8 mouse cellular contexts compared by ENCODE assay signal in genomic region chr8:106165460-106165859, GRCm38 (mm10). TPM values are rescaled to one million over a fixed set of nuclear protein-coding genes. Genes with fewer than 3 reads are reported as not detected.
DNase-seq lines count a peak whose midpoint lies in the region; TF ChIP-seq lines count a peak whose summit lies in the region.
"Had no signal": no experiment of that assay in that cellular context is flagged by ENCODE, and none has a peak within 500 bp of the region (broad histone marks: within the 10 kb centered on the region; RNA-seq: fewer than 3 reads in every experiment).

No protein-coding gene starts in this region.

- peak; percentile 82 for DNase-seq in 3T3-L1 (ENCODE audit: low read depth, low spot score)
- peak; percentile 73 for DNase-seq in c-Kit-positive CD71-negative TER-119-negative erythroid progenitor cells, embryonic 14.5 days (ENCODE audit: low read depth)
- peak; percentile 70 to 71 for DNase-seq in frontal cortex, postnatal 25 days (ENCODE audit: low spot score in 2 of 2)
- peak; percentile 66 to 81 for DNase-seq in layer of hippocampus, adult 2 months (ENCODE audit: low spot score in 2 of 2)
- peak; percentile 82 for DNase-seq in lung, postnatal 10 days
- DNase-seq in right cerebral cortex, postnatal 4 days = peak; percentile 69

- no peak overlapping the region for H3K4me3 ChIP-seq in C2C12 (ENCODE audit: insufficient read depth, poor library complexity, severe bottlenecking)
- no peak overlapping the region for H3K4me3 ChIP-seq in layer of hippocampus, adult 2 months
- H3K4me3 ChIP-seq: hindbrain, embryonic 15.5 days had no signal

- H3K27me3 ChIP-seq in C2C12 (ENCODE audit: control insufficient read depth, insufficient read depth, insufficient read length) = no peaks in the 10 kb centered on the region
- H3K27me3 ChIP-seq: hindbrain, embryonic 15.5 days had no signal

- H3K27ac ChIP-seq in layer of hippocampus, adult 2 months = no peak overlapping the region
- H3K27ac ChIP-seq: hindbrain, embryonic 15.5 days had no signal

- peaks cover 24% of the 10 kb centered on the region for H3K79me2 ChIP-seq in C2C12 (ENCODE audit: control insufficient read depth, insufficient read depth)

- peak; percentile 39 for TF ChIP-seq CTCF in C2C12 (IDR thresholded peaks at IDR 0.05; ENCODE audit: control insufficient read depth, insufficient read depth, insufficient read length)
- TF ChIP-seq CTCF in layer of hippocampus, adult 2 months (conservative IDR thresholded peaks at IDR 0.05) = peak; percentile 92

- peaks cover 15% of the 10 kb centered on the region for H3K79me3 ChIP-seq in C2C12 (ENCODE audit: low read depth)

- no peak overlapping the region for H3ac ChIP-seq in C2C12 (ENCODE audit: control insufficient read depth, insufficient read length, low read depth)

- H3K36me3 ChIP-seq in C2C12 (ENCODE audit: control insufficient read depth, insufficient read depth) = peaks cover 15% of the 10 kb centered on the region

TF ChIP-seq in C2C12, 6 proteins besides CTCF, POLR2A, EP300 and RAD21:
- no peak for TF ChIP-seq MYOG (IDR thresholded peaks at IDR 0.05; ENCODE audit: control insufficient read depth, extremely low read depth, insufficient read length)
- TF ChIP-seq MAX (IDR thresholded peaks at IDR 0.05) = no peak
- TF ChIP-seq USF1 (IDR thresholded peaks at IDR 0.05; ENCODE audit: low read depth) = no peak
- TF ChIP-seq MYOD1 (IDR thresholded peaks at IDR 0.05; ENCODE audit: control insufficient read depth, insufficient read length, low read depth) = no peak
- TF ChIP-seq CEBPB (IDR thresholded peaks at IDR 0.05; ENCODE audit: low read depth) = no peak
- TF ChIP-seq FOSL1 (IDR thresholded peaks at IDR 0.05; ENCODE audit: insufficient read depth, low read length, poor library complexity, severe bottlenecking) = no peak

RNA-seq across cellular contexts. Expression of gene Slc7a6, which starts 3.2 kb away (rescaled TPM):
- 21.3 TPM for polyA plus RNA-seq in C2C12 (2012; fragmentation: generic; extraction: Trizol)
- 10 to 100 TPM; 24.6 to 26.7 TPM for total RNA-seq in layer of hippocampus, adult 2 months (2021)

RNA-seq across cellular contexts. Expression of gene Pla2g15, which starts 15.3 kb away (rescaled TPM):
- polyA plus RNA-seq in C2C12 (2012; fragmentation: generic; extraction: Trizol) = 13.0 TPM
- total RNA-seq in layer of hippocampus, adult 2 months (2021) = 10 to 100 TPM; 21.7 to 21.8 TPM

RNA-seq across cellular contexts. Expression of gene Esrp2, which starts 28.7 kb away (rescaled TPM):
- 0.04 TPM for polyA plus RNA-seq in C2C12 (2012; fragmentation: generic; extraction: Trizol)
- under 1 TPM; 0.39 to 0.67 TPM for total RNA-seq in layer of hippocampus, adult 2 months (2021)

RNA-seq across cellular contexts. Expression of gene Slc7a6os, which starts 45.3 kb away (rescaled TPM):
- polyA plus RNA-seq in C2C12 (2012; fragmentation: generic; extraction: Trizol) = 30.1 TPM
- total RNA-seq in layer of hippocampus, adult 2 months (2021) = 10 to 100 TPM; 25.8 to 30.4 TPM

RNA-seq across cellular contexts. Expression of gene Prmt7, which starts 45.3 kb away (rescaled TPM):
- 40.3 TPM for polyA plus RNA-seq in C2C12 (2012; fragmentation: generic; extraction: Trizol)
- total RNA-seq in layer of hippocampus, adult 2 months (2021) = 10 to 100 TPM; 34.2 to 38.2 TPM
